Mouse (Mus musculus): Measurements from ENCODE around the gene H2-Ab1. TPM values are rescaled to one million over a fixed set of nuclear protein-coding genes. Genes with fewer than 3 reads are reported as not detected.

Gene H2-Ab1
- total RNA-seq, 2 experiments from 2014 or later, result 2.3 to 2.7 TPM

GRCm38 (mm10) chr17:34238706-34239105, 18.8 kb upstream of the H2-Ab1 start, which contains the start of gene H2-Ob:
Gene H2-Ob (plus strand): TSS chr17:34238903.
- peak in 1 of 2 experiments; percentile 53 for DNase-seq (ENCODE audit: low spot score in 2 of 2)

DNA sequence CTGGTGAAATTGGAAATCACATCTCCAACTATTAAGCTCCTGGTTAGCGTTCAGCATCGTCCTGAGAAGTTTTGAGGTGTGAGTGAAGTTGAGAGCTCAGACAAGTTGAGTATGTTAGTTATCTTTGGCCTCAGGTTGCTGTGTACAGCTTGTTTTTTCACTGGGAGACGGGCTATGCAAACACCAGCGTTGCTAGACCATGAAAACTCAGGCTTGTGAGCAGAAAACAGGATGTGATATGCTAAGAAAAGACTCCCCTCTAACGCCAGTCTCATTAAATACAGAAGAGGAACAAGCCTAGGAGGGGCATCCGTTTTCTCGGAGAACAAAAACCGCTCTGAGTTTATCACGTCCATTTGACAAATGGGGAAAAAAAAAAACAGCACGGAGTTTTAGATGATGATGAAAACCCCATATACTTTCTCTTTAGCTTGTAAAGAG, 17.9 kb upstream of the H2-Ab1 start:
- no peak for DNase-seq (ENCODE audit: low spot score in 2 of 2)

DNA sequence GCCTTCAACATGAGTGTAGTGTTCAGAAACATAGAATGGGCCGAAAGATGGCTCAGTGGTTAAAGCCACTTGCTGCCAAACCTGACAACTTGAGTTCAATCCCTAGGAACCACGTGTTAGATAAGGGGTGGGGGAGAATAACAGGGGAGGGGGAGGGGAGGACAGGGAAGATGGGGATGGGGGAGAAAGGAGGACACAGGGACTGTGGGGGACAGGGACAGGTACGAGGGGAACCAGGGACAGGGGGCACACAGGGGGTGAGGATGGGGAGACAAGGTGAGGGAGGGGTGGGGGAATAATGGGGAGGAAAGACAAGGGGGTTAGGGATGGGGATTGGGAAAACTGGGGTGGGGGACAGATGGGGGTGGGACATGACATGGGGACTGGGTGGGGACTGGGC, 17.1 kb upstream of the H2-Ab1 start:
- DNase-seq (ENCODE audit: low spot score in 2 of 2), result no peak

GRCm38 (mm10) chr17:34240916-34241315, 16.6 kb upstream of the H2-Ab1 start:
- no peak for DNase-seq (ENCODE audit: low spot score in 2 of 2)

DNA sequence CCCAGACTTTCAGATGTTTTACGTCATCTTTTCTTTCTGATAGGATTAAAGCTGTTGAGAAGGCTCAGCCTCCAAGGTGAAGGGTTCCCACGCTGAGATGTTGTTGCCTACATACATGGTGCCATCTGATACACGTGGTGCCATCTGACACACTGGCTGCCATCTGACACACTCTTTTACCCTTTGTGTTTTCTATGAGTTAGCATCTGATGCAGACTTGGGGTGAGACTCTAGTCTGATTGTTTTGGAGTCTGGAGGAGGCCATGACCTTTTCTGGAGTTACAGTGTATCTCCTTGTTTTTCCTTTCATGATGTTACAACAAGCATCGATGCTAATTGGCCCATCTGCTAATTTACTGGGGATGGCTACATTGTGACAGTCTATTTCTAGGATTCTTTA, 12.8 kb upstream of the H2-Ab1 start:
- DNase-seq (ENCODE audit: low spot score in 2 of 2), result peak; percentile 21 to 24

- DNase-seq (ENCODE audit: low spot score in 2 of 2), result no peak
Observed at GRCm38 (mm10) chr17:34247047-34247446, 10.4 kb upstream of the H2-Ab1 start.

- no peak for DNase-seq (ENCODE audit: low spot score in 2 of 2)
Observed at GRCm38 (mm10) chr17:34248764-34249163, 8.7 kb upstream of the H2-Ab1 start.

- no peak for DNase-seq (ENCODE audit: low spot score in 2 of 2)
Observed at GRCm38 (mm10) chr17:34249361-34249760, 8.1 kb upstream of the H2-Ab1 start.

GRCm38 (mm10) chr17:34249878-34250277, 7.6 kb upstream of the H2-Ab1 start:
- peak in 1 of 2 experiments; percentile 61 for DNase-seq (ENCODE audit: low spot score in 2 of 2)

GRCm38 (mm10) chr17:34251666-34252065, 5.8 kb upstream of the H2-Ab1 start:
- DNase-seq (ENCODE audit: low spot score in 2 of 2), result no peak

- DNase-seq (ENCODE audit: low spot score in 2 of 2), result no peak
Observed at GRCm38 (mm10) chr17:34256501-34256900, 988 bp upstream of the H2-Ab1 start.

DNA sequence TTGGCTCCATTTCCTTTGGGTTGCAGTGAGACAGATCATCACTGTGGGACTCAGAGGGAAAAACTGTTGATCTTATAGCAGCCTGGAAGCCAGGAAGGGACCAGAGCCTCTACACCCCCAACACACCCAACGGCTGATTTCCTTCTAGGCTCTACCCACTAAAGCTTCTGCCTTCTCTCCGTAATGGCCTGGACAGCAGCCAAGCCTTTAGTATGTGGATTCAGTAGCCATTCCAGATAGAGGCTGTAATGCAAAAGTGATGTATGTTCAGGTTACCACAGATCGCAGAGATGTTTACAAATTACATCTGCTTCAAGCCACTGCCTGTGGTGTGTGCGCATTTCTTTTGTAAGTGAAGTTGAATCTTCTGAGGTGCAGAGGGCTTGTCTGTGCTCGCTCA, 3.1 kb downstream of the H2-Ab1 start:
- no peak for DNase-seq (ENCODE audit: low spot score in 2 of 2)

- peak; percentile 55 to 88 for DNase-seq (ENCODE audit: low spot score in 2 of 2)
Observed at GRCm38 (mm10) chr17:34261502-34261901, 4.0 kb downstream of the H2-Ab1 start.

DNA sequence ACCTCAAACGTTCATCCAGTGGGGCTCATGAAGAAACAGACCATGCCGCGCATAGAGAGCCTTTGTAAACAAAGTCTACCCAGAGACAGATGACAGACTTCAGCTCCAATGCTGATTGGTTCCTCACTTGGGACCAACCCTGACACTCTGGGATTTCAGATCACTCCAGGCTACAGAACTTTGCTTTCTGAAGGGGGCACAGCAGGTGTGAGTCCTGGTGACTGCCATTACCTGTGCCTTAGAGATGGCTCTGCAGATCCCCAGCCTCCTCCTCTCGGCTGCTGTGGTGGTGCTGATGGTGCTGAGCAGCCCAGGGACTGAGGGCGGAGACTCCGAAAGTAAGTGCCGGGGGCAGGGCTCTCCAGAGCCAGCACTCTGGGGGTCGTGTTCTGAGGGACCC, 5.6 kb downstream of the H2-Ab1 start:
- DNase-seq (ENCODE audit: low spot score in 2 of 2), result peak; percentile 71 to 87

- no peak for DNase-seq (ENCODE audit: low spot score in 2 of 2)
Observed at GRCm38 (mm10) chr17:34263811-34264371, 6.4 kb downstream of the H2-Ab1 start.

DNA sequence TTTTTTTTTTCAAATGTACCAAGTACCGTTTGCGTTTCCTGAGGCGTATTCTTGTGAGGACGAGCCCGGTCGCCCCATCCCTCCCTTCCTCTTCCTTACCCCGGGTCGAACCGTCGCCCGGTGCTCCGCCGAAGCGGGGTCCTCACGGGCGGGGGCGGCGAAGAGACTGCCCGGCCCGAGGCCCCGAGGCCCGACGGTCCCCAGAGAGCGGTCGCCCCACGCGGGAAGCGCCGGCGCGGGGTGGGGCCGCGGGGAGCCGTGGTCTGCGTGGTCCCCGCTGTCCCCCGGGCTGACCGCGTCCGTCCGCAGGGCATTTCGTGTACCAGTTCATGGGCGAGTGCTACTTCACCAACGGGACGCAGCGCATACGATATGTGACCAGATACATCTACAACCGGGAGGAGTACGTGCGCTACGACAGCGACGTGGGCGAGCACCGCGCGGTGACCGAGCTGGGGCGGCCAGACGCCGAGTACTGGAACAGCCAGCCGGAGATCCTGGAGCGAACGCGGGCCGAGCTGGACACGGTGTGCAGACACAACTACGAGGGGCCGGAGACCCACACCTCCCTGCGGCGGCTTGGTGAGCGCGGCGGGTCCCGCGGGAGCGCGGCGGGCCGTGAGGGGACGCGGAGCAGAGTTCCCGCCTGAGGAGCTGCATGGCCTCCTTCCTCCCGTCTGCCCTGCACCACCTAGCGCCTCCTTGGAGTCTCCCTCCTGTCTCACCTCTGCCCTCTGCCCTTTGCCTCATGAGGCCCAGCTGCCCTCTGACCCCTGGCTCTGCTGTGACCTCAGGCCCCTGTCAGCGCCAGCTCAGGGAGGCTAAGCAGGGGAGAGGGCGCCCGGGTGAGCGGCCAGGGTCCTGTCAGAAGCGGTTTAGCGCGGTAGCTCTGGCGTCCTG, 7.2 kb downstream of the H2-Ab1 start:
- DNase-seq (ENCODE audit: low spot score in 2 of 2), result no peak

GRCm38 (mm10) chr17:34268262-34268661, 10.8 kb downstream of the H2-Ab1 start:
- DNase-seq (ENCODE audit: low spot score in 2 of 2), result no peak

GRCm38 (mm10) chr17:34268748-34269147, 11.3 kb downstream of the H2-Ab1 start:
- no peak for DNase-seq (ENCODE audit: low spot score in 2 of 2)

DNA sequence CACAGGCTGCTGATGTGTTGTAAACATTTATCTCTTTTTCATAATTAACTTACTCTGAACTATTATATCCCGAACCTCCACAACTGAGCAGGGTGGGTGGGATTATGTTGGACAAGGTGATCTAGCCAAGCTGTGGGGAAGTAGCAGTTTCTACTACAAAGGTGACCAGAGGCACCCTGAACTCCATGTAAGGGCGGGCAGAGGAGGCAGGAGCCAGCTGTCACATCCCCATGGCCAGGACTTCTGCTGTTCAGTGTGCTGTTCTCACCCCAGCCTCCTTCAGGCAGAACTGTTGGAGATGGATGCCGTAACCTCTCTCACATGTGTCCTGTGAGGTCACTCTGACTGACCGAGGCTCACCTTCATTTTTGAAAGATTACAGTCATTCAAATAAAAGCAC, 12.3 kb downstream of the H2-Ab1 start:
- DNase-seq (ENCODE audit: low spot score in 2 of 2), result no peak

GRCm38 (mm10) chr17:34270230-34270629, 12.7 kb downstream of the H2-Ab1 start:
- DNase-seq (ENCODE audit: low spot score in 2 of 2), result no peak

DNA sequence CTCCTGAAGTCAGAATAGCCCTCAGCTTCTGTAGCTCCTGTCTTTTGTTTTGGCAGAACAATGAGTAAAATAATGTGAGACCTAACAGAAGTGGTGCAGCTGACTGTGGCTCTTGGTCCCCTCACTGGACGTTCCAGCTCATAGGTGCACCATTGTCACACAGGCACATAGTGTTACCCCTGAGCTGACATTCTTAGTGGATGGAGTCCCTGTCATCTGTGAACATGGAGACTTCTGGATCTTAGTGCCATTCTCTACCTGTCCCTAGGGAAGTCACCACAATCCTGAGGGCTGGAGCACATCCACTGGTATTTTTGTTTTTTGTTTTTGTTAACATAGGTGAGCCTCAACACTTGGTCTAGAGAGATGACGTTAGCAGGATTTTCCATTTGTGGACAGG, 13.5 kb downstream of the H2-Ab1 start:
- no peak for DNase-seq (ENCODE audit: low spot score in 2 of 2)

GRCm38 (mm10) chr17:34272102-34272501, 14.6 kb downstream of the H2-Ab1 start:
- DNase-seq (ENCODE audit: low spot score in 2 of 2), result no peak
